Mouse (Mus musculus) embryonic facial prominence, embryonic 13.5 days (tissue): ENCODE data around the gene Wwox. TPM values are rescaled to one million over a fixed set of nuclear protein-coding genes. Genes with fewer than 3 reads are reported as not detected.

ENCODE experiments used
- ATAC-seq: fragments of 200-750 bp; cut with Nextera tagmentation; 2 replicates; pipeline ENCODE4 v1.8.0; 2017; ENCODE audit warnings: low read depth; ENCODE audit not compliant: insufficient number of reproducible peaks, insufficient read depth, low FRiP score, low TSS enrichment
- H3K27ac ChIP-seq: fragments of 300-500 bp; sonication (generic); 2 replicates; pipeline ENCODE4 v1.5.1; 2015; ENCODE audit warnings: moderate library complexity, mild to moderate bottlenecking, inconsistent platforms
- H3K27me3 ChIP-seq: fragments of 300-500 bp; sonication (generic); 2 replicates; pipeline ENCODE4 v1.6.1; 2015; ENCODE audit warnings: mild to moderate bottlenecking, inconsistent platforms
- H3K36me3 ChIP-seq: fragments of 300-500 bp; sonication (generic); 2 replicates; pipeline ENCODE4 v1.6.1; 2015; ENCODE audit warnings: mild to moderate bottlenecking, inconsistent platforms
- H3K4me1 ChIP-seq: fragments of 300-500 bp; sonication (generic); 2 replicates; pipeline ENCODE4 v1.6.1; 2015; ENCODE audit warnings: inconsistent platforms
- H3K4me2 ChIP-seq: fragments of 300-500 bp; sonication (generic); 2 replicates; pipeline ENCODE4 v1.6.1; 2015; ENCODE audit warnings: moderate library complexity, mild to moderate bottlenecking, inconsistent platforms
- H3K4me3 ChIP-seq: fragments of 300-500 bp; sonication (generic); 2 replicates; pipeline ENCODE4 v1.5.1; 2015; ENCODE audit warnings: mild to moderate bottlenecking, inconsistent platforms
- H3K9ac ChIP-seq: fragments of 300-500 bp; sonication (generic); 2 replicates; pipeline ENCODE4 v1.6.1; 2015; ENCODE audit warnings: mild to moderate bottlenecking, inconsistent platforms
- H3K9me3 ChIP-seq: fragments of 300-500 bp; sonication (generic); 2 replicates; pipeline ENCODE4 v1.6.1; 2016; ENCODE audit warnings: inconsistent platforms
- WGBS: fragments of 180-500 bp; shearing (Covaris S2); methylation state at CpG from one replicate; pipeline ENCODE4 v1.1.7; 2015; ENCODE audit warnings: mixed read lengths; 5-methylcytosine and 5-hydroxymethylcytosine counted together
- polyA plus RNA-seq: library from polyadenylated mRNA; unstranded; fragments of >200 nt; fragmentation: Nextera tagmentation; extraction: Ambion mirVana; gene quantifications from 2 replicates; pipeline ENCODE4 v1.2.1, GENCODE M21; 2015

Gene Wwox
- polyA plus RNA-seq, 1 experiment from 2014 or later, result 11.5 TPM

GRCm38 (mm10) chr8:114673416-114673815 lies 234.0 kb downstream of the Wwox start:
- ATAC-seq, result no peak
- Histone ChIP-seq H3K4me2 (no peak overlapping the region), H3K27me3 (peaks cover 4% of the 10 kb centered on the region; the same call in 1 of the 2 replicates), H3K9me3 (no peaks in the 10 kb centered on the region), H3K4me1 (peaks cover 13% of the 10 kb centered on the region), H3K27ac (no peak overlapping the region), H3K4me3 (no peak overlapping the region), H3K36me3 (no peaks in the 10 kb centered on the region), H3K9ac (no peak overlapping the region)
- WGBS, result 91% methylated on average over 3 of the region's 3 CpGs

DNA sequence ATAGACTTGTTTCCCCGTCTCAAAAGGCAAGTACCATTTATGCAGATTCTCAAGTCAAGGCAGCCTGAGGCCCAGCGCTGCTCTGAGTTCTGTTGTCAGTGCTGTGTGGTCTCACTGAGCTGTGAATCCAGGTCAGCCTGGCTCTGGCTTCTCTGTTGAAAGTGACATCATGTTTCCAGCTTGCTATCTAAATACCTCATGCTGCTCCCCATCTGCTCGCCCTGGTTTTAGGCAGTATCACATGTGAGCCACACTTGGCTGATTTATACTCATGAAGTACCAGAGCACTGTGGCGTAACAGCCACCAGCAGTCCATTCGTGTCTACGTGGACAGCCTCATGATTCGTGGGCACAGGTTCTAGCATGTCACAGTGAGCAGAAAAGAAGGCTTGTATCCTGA lies 235.7 kb downstream of the Wwox start:
- no peak overlapping the region for H3K4me2 ChIP-seq
- no peak overlapping the region for H3K4me3 ChIP-seq
- H3K27me3 ChIP-seq, result no peaks in the 10 kb centered on the region
- no peaks in the 10 kb centered on the region for H3K9me3 ChIP-seq
- ATAC-seq, result no peak
- H3K4me1 ChIP-seq, result peaks cover 22% of the 10 kb centered on the region
- no peaks in the 10 kb centered on the region for H3K36me3 ChIP-seq
- H3K9ac ChIP-seq, result no peak overlapping the region
- no peak overlapping the region for H3K27ac ChIP-seq
- WGBS, result 87% methylated on average over 7 of the region's 7 CpGs

DNA sequence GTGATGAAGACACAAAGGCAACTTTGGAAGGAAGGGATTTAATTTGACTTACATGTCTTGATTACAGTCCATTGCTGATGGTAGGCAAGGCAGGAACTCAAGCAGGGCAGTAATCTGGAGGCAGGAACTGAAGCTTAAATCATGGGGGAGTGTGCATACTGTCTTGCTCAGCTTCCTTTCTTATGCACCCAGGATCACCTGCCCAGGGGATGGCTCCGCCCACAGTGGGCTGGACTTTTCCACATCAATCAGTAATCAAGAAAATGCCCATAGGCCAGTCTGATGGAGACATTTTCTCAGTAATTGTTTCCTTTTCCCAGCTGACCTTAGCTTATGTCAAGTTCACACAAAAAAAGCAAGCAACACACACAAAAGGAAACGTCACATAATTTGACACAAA lies 237.5 kb downstream of the Wwox start:
- Histone ChIP-seq H3K9me3 (no peaks in the 10 kb centered on the region), H3K27ac (no peak overlapping the region), H3K4me2 (no peak overlapping the region), H3K4me1 (peaks cover 25% of the 10 kb centered on the region), H3K36me3 (no peaks in the 10 kb centered on the region), H3K4me3 (no peak overlapping the region), H3K27me3 (peaks cover 7% of the 10 kb centered on the region; the same call in 1 of the 2 replicates), H3K9ac (no peak overlapping the region)
- WGBS, result 83% methylated on average over 2 of the region's 2 CpGs
- ATAC-seq, result no peak

DNA sequence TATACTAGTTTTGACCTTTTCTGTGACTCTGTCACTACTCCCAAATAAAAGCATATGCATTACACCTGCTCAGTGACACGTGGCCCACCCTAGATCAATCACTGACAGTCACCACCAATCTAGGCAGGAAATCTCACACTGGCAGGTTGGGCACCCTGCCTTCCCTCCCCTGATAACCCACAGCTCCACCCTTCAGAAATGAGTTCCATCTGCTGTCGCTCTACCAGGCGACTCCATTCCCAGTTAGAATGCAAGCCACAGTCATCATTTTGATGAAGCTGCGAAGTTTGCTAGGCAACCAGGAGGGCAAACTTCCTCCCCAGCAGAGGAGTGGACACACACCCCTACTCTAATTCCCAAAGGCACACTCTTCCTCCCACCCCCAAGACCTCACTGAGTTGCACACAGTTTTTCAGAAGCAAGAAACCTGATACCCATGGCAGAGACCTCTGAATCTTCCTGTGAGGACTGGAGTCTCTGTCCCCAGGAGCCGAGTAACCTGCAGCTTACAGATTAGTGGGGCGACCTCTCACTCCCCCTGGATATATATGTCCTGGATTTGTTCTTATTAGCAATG lies 238.2 kb downstream of the Wwox start:
- WGBS, result 26% methylated on average over 6 of the region's 6 CpGs

DNA sequence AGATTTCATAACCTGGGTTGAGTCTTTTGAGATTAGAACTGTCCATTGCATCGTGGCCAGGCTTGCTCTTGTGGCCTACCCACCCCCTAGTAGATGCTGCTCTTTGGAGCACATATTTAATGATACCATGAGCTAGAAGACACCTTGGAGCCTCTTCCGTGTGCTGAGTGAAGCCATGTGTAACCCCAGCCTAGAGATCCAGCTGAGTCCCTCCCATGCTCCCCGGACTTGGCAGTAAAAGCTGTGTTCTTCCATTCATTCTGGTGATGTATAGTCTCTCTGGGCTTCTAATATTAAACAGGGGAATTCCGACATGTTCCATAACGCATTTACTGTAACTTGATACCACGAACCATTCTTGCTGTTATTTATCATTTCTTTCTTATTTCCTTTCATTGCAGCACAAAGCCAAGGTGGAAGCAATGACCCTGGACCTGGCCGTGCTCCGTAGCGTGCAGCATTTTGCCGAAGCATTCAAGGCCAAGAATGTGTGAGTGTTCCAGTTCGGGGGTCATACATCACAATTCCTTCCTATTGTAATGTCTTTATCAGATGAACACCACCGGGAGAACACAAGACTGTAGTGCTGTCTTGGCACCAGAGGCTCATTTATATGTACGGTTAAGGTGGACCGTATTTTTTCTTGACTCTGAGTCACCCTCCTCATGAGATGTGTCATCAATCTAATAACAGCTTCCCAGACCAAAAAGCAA lies 240.1 kb downstream of the Wwox start:
- peaks cover 7% of the 10 kb centered on the region; the same call in 1 of the 2 replicates for H3K27me3 ChIP-seq
- H3K4me3 ChIP-seq, result no peak overlapping the region
- H3K4me1 ChIP-seq, result peaks cover 29% of the 10 kb centered on the region
- no peak for ATAC-seq
- H3K9me3 ChIP-seq, result no peaks in the 10 kb centered on the region
- no peaks in the 10 kb centered on the region for H3K36me3 ChIP-seq
- WGBS, result 70% methylated on average over 14 of the region's 14 CpGs
- no peak overlapping the region for H3K4me2 ChIP-seq
- no peak overlapping the region for H3K9ac ChIP-seq
- H3K27ac ChIP-seq, result no peak overlapping the region

More for the DNA sequence above, 238.2 kb downstream of the Wwox start:
- Histone ChIP-seq H3K9me3 (no peaks in the 10 kb centered on the region), H3K36me3 (no peaks in the 10 kb centered on the region), H3K4me2 (no peak overlapping the region), H3K27ac (no peak overlapping the region), H3K27me3 (peaks cover 7% of the 10 kb centered on the region; the same call in 1 of the 2 replicates), H3K4me1 (peaks cover 25% of the 10 kb centered on the region), H3K9ac (no peak overlapping the region), H3K4me3 (no peak overlapping the region)
- ATAC-seq, result no peak

DNA sequence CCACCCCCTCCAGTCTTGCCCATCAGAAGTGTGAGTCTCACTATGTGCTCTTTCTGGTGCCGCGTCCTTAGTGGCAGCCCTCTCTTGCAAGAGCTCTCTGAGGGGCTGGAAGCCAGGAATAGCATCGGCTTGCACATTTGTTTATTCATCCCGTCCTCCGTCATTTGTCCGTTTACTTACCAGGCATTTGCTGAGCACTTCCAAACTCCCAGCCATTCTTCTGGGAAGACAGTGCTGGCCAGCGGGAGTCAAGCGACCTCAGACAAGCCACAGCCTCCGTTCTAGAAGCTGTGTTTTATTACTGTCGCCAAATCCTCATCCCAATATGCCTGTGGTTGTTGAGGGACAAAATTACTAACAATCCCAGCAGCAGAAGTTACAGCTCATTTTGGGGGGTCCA lies 241.7 kb downstream of the Wwox start:
- Histone ChIP-seq H3K4me1 (peaks cover 29% of the 10 kb centered on the region), H3K27ac (peak overlapping the region; percentile 7; the same call in 1 of the 2 replicates), H3K27me3 (peaks cover 7% of the 10 kb centered on the region; the same call in 1 of the 2 replicates), H3K4me2 (no peak overlapping the region), H3K9me3 (no peaks in the 10 kb centered on the region), H3K4me3 (no peak overlapping the region), H3K9ac (no peak overlapping the region), H3K36me3 (no peaks in the 10 kb centered on the region)
- no peak for ATAC-seq
- 77% methylated on average over 10 of the region's 10 CpGs for WGBS

DNA sequence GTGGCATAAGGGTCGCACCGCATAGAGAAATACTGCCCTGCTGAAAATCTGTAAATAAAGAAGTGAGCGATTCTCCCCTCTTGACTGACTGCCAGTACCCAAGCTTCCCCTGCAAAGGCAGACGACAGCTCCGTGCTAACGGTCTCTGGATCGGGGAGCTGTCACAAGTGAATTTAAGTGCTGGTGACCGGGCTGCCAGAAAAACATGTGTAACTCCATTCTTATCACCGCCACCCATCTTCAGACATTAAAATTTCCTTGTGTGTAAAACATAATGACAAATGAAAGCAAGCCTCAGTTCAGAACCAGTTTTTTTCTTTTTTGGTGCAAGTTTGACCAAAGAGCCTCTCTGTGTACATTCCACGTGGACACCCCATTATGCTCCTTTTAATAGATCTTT lies 242.7 kb downstream of the Wwox start:
- Histone ChIP-seq H3K27ac (no peak overlapping the region), H3K27me3 (peaks cover 7% of the 10 kb centered on the region; the same call in 1 of the 2 replicates), H3K4me3 (no peak overlapping the region), H3K4me2 (no peak overlapping the region), H3K9me3 (no peaks in the 10 kb centered on the region), H3K4me1 (peaks cover 29% of the 10 kb centered on the region), H3K9ac (no peak overlapping the region), H3K36me3 (no peaks in the 10 kb centered on the region)
- WGBS, result 64% methylated on average over 10 of the region's 10 CpGs
- ATAC-seq, result no peak

- WGBS, result 74% methylated on average over 11 of the region's 11 CpGs
- no peaks in the 10 kb centered on the region for H3K9me3 ChIP-seq
- no peak overlapping the region for H3K4me3 ChIP-seq
- no peaks in the 10 kb centered on the region for H3K36me3 ChIP-seq
- peak overlapping the region; percentile 72 for H3K27ac ChIP-seq
- peaks cover 16% of the 10 kb centered on the region for H3K4me1 ChIP-seq
- no peak overlapping the region for H3K4me2 ChIP-seq
- H3K27me3 ChIP-seq, result peaks cover 7% of the 10 kb centered on the region; the same call in 1 of the 2 replicates
- ATAC-seq, result no peak
- no peak overlapping the region for H3K9ac ChIP-seq
Observed at GRCm38 (mm10) chr8:114684046-114684702, 244.7 kb downstream of the Wwox start.

DNA sequence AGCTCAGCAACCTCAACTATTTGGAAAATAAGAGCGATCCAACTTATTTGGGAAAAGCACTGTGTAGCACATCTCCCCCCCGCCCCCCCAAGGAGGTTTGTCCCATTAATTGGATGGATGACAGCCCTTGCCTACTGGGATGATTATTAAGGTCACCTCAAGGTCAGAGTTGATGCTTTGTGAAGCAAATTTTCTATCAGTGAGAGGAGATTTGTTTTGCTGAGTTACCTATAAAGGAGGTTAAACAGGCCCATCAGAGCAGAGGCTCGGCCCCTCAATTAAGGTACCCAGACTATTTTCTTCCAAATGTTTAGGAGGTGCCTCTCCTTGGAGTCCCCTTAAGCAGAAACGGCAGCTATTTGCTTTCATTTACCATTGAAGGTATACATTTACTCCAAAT lies 247.0 kb downstream of the Wwox start:
- ATAC-seq, result no peak
- H3K4me3 ChIP-seq, result no peak overlapping the region
- H3K27me3 ChIP-seq, result peaks cover 2% of the 10 kb centered on the region; the same call in 1 of the 2 replicates
- peaks cover 4% of the 10 kb centered on the region; the same call in 1 of the 2 replicates for H3K4me1 ChIP-seq
- no peak overlapping the region for H3K9ac ChIP-seq
- WGBS, result 77% methylated on average over 4 of the region's 4 CpGs
- no peaks in the 10 kb centered on the region for H3K9me3 ChIP-seq
- no peak overlapping the region for H3K4me2 ChIP-seq
- H3K27ac ChIP-seq, result no peak overlapping the region
- H3K36me3 ChIP-seq, result no peaks in the 10 kb centered on the region

- H3K9me3 ChIP-seq, result no peaks in the 10 kb centered on the region
- H3K9ac ChIP-seq, result no peak overlapping the region
- no peaks in the 10 kb centered on the region for H3K27me3 ChIP-seq
- H3K36me3 ChIP-seq, result no peaks in the 10 kb centered on the region
- 0 out of 2 replicates have a peak, but pooled peaks cover 2% of the 10 kb centered on the region for H3K4me1 ChIP-seq
- no peak for ATAC-seq
- H3K27ac ChIP-seq, result no peak overlapping the region
- no peak overlapping the region for H3K4me2 ChIP-seq
- 85% methylated on average over 11 of the region's 11 CpGs for WGBS
- H3K4me3 ChIP-seq, result no peak overlapping the region
Observed at GRCm38 (mm10) chr8:114688732-114689131, 249.3 kb downstream of the Wwox start.

DNA sequence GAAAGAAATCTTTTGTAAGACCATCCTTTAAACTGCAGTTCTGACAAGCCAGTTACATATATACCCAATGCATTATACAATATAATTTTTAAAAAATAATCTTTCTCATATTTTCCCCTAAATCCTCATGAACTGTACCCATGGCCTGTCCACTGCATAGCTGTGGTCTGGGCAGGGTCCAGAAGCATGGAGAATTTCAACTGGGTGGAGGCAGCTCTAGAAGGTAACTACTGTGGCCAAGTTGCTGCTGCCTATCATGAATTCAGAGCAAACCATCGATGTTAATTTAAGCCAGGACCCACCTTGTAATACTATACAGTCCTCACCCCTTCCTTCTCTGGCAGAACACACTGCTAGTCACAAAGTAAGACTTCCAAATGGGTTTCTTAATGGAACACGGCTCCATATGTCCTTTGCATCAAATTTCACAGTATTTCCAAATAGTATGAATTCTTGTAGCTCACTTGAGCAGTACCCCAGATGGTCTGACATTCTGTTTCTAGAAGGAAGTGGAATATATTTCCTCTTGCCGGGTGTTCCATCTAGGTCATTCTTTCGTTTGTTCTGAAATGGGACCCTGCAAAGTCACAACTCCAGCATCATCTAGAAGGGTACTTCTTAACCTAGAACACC lies 255.2 kb downstream of the Wwox start:
- no peak overlapping the region for H3K4me2 ChIP-seq
- peaks cover 20% of the 10 kb centered on the region for H3K27me3 ChIP-seq
- no peak for ATAC-seq
- H3K9ac ChIP-seq, result no peak overlapping the region
- H3K9me3 ChIP-seq, result no peaks in the 10 kb centered on the region
- H3K36me3 ChIP-seq, result no peaks in the 10 kb centered on the region
- H3K4me1 ChIP-seq, result 0 out of 2 replicates have a peak, but pooled peaks cover 6% of the 10 kb centered on the region
- no peak overlapping the region for H3K4me3 ChIP-seq
- peak overlapping the region; percentile 1; the same call in 1 of the 2 replicates for H3K27ac ChIP-seq
- WGBS, result 47% methylated on average over 4 of the region's 4 CpGs
